Mouse (Mus musculus): ENCODE results near the gene Bcas3.
A peak's percentile ranks its signal among the peaks of the same experiment; 100 is the strongest.

Bcas3 gene

GRCm38 (mm10) chr11:85474326-85474725 lies 121.4 kb downstream of the Bcas3 start:
- no peak for DNase-seq (ENCODE audit: inconsistent age in 2 of 2, low spot score in 1 of 2)

- peak in 1 of 2 experiments; percentile 48 for DNase-seq (ENCODE audit: inconsistent age in 2 of 2, low spot score in 1 of 2)
Measured at GRCm38 (mm10) chr11:85482737-85483467, 129.9 kb downstream of the Bcas3 start.

- DNase-seq (ENCODE audit: inconsistent age in 2 of 2, low spot score in 1 of 2) = no peak
Measured at GRCm38 (mm10) chr11:85485197-85485940, 132.4 kb downstream of the Bcas3 start.

GRCm38 (mm10) chr11:85487501-85487900 lies 134.5 kb downstream of the Bcas3 start:
- no peak for DNase-seq (ENCODE audit: inconsistent age in 2 of 2, low spot score in 1 of 2)

- DNase-seq (ENCODE audit: inconsistent age in 2 of 2, low spot score in 1 of 2) = peak; percentile 53 to 79
Measured at GRCm38 (mm10) chr11:85492231-85492630, 139.3 kb downstream of the Bcas3 start.

- no peak for DNase-seq (ENCODE audit: inconsistent age in 2 of 2, low spot score in 1 of 2)
Measured at GRCm38 (mm10) chr11:85492666-85493065, 139.7 kb downstream of the Bcas3 start.

GRCm38 (mm10) chr11:85499561-85499960 lies 146.6 kb downstream of the Bcas3 start:
- DNase-seq (ENCODE audit: inconsistent age in 2 of 2, low spot score in 1 of 2) = no peak

- DNase-seq (ENCODE audit: inconsistent age in 2 of 2, low spot score in 1 of 2) = no peak
Measured at GRCm38 (mm10) chr11:85502031-85502430, 149.1 kb downstream of the Bcas3 start.

- DNase-seq (ENCODE audit: inconsistent age in 2 of 2, low spot score in 1 of 2) = peak in 1 of 2 experiments; percentile 37
Measured at GRCm38 (mm10) chr11:85504812-85505211, 151.8 kb downstream of the Bcas3 start.

GRCm38 (mm10) chr11:85505811-85506210 lies 152.8 kb downstream of the Bcas3 start:
- no peak for DNase-seq (ENCODE audit: inconsistent age in 2 of 2, low spot score in 1 of 2)

GRCm38 (mm10) chr11:85509334-85509733 lies 156.4 kb downstream of the Bcas3 start:
- DNase-seq (ENCODE audit: inconsistent age in 2 of 2, low spot score in 1 of 2) = no peak

GRCm38 (mm10) chr11:85511270-85511904 lies 158.4 kb downstream of the Bcas3 start:
- no peak for DNase-seq (ENCODE audit: inconsistent age in 2 of 2, low spot score in 1 of 2)

- DNase-seq (ENCODE audit: inconsistent age in 2 of 2, low spot score in 1 of 2) = no peak
Measured at GRCm38 (mm10) chr11:85516724-85517123, 163.8 kb downstream of the Bcas3 start.

GRCm38 (mm10) chr11:85518025-85518756 lies 165.2 kb downstream of the Bcas3 start:
- DNase-seq (ENCODE audit: inconsistent age in 2 of 2, low spot score in 1 of 2) = peak; percentile 32 to 81

- peak; percentile 30 to 69 for DNase-seq (ENCODE audit: inconsistent age in 2 of 2, low spot score in 1 of 2)
Measured at GRCm38 (mm10) chr11:85520236-85520635, 167.3 kb downstream of the Bcas3 start.

GRCm38 (mm10) chr11:85520996-85521395 lies 168.0 kb downstream of the Bcas3 start:
- DNase-seq (ENCODE audit: inconsistent age in 2 of 2, low spot score in 1 of 2) = peak; percentile 65 to 90

- peak in 1 of 2 experiments; percentile 61 for DNase-seq (ENCODE audit: inconsistent age in 2 of 2, low spot score in 1 of 2)
Measured at GRCm38 (mm10) chr11:85523646-85524045, 170.7 kb downstream of the Bcas3 start.

GRCm38 (mm10) chr11:85524186-85524585 lies 171.2 kb downstream of the Bcas3 start:
- peak; percentile 77 to 92 for DNase-seq (ENCODE audit: inconsistent age in 2 of 2, low spot score in 1 of 2)

GRCm38 (mm10) chr11:85524841-85525500 lies 172.0 kb downstream of the Bcas3 start:
- DNase-seq (ENCODE audit: inconsistent age in 2 of 2, low spot score in 1 of 2) = peak; percentile 42 to 59

- no peak for DNase-seq (ENCODE audit: inconsistent age in 2 of 2, low spot score in 1 of 2)
Measured at GRCm38 (mm10) chr11:85525501-85525885, 172.5 kb downstream of the Bcas3 start.
